Mouse (Mus musculus) G1E-ER4 (cell line): ENCODE data around the gene Eml3. TPM values are rescaled to one million over a fixed set of nuclear protein-coding genes. Genes with fewer than 3 reads are reported as not detected.

Experiments
- GATA1 ChIP-seq: IDR thresholded peaks from one replicate; pipeline ENCODE4 v1.8.0; 2012; ENCODE audit warnings: low read length, inconsistent platforms
- polyA plus RNA-seq: library from polyadenylated mRNA; stranded (reverse); fragments of >175 nt; gene quantifications from 2 replicates; pipeline ENCODE4 v1.2.3, GENCODE M21; 2012

Gene Eml3
- polyA plus RNA-seq, 1 experiment, result 115 TPM

GRCm38 (mm10) chr19:8966590-8967372 lies 37.4 kb downstream of the Eml3 start, which contains the start of gene Eef1g:
Gene Eef1g, plus strand, starts transcription at chr19:8967041.
- no peak for TF ChIP-seq GATA1

GRCm38 (mm10) chr19:8967373-8967743 lies 38.0 kb downstream of the Eml3 start:
- TF ChIP-seq GATA1, result no peak

DNA sequence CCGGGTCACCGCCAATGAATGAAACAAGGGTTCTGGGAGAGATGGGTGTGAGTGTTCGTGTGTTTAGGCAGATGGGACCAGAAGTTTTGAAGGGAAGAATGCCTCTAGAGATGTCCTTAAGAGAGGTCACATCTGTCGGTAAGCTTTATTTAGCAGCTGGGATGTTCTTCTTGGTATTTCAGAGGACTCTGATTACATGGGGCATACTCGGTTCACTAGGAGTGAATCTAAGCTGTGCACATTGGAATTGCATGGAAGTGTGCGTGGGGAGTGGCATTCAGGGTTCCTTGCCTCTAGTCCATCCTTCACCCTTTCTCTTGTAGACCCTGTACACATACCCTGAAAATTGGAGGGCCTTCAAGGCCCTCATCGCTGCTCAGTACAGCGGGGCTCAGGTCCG lies 38.5 kb downstream of the Eml3 start:
- no peak for TF ChIP-seq GATA1

DNA sequence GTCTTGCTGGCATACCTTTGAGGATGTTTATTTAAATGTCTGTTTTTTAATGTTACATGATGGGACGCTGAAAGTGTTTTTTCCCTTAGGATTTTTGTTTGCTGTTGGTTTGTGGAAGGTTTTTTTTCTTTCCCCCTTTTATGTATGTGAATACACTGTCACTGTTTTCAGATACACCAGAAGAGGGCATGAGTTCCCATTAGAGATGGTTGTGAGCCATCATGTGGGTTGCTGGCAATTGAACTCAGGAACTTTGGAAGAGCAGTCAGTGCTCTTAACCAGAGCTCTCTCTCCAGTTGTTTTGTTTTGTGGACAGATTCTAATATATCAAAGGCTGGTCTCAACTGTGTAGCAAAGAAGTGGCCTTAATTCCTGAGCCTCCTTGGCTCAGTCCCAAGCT lies 45.3 kb downstream of the Eml3 start:
- no peak for TF ChIP-seq GATA1

DNA sequence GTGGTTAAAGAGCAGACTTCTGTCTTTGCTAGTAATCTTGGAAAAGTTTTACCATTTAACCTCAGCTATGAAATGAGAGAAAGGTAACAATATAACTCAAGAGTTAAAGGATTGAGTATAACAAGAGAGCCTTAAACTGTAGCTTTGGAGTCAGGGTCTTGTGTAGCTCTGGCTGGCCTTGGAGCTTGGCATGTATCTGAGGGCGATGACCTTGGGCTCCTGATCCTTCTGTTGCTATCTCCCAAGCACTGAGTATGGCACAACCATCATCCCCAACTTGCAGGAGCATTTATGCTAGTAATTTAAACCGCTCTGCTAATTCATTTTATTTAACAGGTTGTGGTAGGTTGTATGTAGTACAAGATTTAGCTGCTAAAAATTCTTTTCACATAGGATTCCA lies 46.1 kb downstream of the Eml3 start:
- no peak for TF ChIP-seq GATA1

DNA sequence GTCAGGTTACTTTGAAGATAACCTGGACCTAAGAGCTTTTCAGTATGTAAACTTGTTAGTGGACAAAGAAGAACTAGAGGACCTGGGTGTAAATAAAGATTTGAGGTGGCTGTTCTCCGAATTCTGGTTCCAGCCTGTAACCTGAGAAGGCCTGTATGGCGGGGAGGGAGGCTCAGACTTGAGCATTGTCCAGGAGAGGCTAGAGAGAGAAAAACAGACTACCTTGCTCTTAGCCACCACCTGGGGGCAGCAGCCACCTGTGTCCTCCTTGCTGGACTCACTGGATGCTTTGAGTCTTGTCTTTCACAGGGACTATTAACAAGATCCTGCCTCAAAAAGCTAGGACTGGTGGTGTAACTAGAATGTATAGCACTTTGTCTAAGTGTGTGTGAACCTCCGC lies 47.2 kb downstream of the Eml3 start:
- no peak for TF ChIP-seq GATA1

- no peak for TF ChIP-seq GATA1
These were observed 51.4 kb downstream of the Eml3 start for GRCm38 (mm10) chr19:8980771-8981170.

DNA sequence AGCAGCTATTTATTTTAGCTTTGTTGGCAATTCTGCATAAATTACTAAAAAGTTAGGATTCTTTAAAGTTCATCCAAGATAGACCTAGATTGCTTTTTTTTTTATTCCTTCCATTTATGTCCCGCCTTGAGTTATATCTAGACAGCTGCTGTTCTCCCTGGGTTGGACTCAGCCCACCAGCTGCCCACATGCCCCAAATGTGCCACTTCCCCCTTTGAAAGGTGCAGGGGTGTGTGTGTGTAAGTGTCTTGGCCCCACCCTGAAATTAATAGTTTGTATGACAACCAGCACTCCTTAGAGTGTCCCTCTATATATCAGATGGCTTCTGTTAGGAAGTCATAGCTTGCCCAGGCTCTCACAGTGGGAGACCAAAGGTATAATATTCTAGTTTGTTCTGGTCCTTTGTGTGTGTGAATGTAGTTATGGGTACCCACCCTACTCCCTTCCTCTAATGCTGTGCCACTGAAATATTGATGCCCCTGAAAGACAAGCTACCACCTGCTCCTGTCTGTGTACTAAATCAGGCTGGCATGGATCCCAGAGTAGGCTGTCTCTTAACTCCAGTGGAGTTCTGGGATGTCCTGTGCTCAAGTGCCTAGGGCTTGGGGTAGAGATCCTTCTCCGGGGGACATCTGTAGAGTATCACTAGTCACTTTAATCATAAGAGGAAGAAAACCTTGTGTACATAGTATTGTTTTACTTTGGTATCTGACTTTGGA lies 52.3 kb downstream of the Eml3 start:
- no peak for TF ChIP-seq GATA1

GRCm38 (mm10) chr19:8982303-8983149 lies 53.2 kb downstream of the Eml3 start:
- no peak for TF ChIP-seq GATA1

DNA sequence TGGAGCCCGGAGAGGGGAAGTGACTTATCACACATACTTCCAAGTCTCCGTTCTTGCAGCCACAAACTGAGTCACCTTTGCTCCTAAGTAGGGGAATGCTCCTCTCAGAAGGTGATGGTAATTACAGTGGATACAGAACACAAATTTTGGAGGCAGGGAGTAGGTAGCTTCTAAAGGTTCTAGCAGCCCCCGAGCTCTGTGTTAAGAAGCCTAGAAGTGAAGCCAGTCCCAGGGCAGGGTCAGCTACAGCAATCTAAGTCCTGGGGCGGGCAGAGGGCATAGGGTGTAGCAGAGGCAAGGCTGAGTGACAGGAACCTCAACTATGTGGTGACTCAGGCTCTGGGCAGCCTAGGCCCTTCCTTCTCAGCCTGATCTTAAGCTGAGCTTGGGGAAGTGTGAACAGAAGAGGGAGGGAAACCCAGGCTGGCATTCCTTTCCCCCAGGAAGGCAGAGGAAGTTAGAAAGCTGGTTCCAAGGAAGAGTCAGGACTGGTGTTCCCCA lies 53.8 kb downstream of the Eml3 start:
- no peak for TF ChIP-seq GATA1

DNA sequence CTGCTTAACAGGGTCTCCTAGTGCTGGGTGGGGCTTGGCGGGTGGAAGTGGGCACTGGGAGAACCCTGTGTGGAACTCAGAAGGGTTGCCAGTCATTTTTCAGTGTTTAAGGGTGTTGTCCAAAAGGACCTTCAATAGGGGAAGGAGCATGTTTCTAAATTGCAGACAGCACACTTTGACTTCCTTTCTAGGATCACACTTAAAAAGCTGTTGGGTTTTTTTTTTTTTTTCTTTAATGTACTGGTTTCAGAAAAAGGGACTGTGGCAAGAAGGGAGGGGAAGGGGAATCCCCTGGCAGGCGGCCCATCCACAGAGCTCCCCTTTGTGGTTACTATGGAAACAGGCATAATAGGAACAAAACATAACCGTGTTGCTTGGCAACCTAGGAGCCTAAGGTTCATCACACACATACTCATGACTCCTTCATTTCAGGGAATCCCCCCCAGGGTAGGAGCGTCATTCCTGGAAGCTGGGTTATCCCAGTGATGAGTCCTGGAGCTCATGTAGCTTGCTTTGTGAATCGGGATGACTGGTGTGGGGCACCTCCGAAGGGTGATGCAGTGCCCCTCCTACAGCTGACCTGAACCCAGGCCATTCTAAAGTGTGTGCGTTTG lies 55.0 kb downstream of the Eml3 start:
- no peak for TF ChIP-seq GATA1

DNA sequence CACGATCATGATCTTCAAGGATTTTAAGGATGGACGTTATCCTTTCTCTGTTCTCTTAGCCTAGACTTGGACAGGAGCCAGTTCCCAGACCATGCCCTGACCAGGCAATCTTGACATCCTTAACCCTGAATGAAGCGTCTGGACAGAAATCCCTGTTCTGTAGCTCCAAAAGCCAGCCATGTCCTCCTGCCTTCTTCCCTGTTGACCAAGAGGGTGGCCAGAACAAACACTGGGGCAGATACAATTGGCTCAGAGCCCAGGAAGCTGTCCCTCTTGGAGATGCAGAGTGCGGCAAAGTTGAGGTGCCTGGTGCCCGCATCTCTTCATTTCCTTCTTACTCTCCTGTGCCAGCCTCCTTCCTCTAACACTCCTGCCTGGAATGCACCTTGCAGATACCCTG lies 56.5 kb downstream of the Eml3 start:
- no peak for TF ChIP-seq GATA1

DNA sequence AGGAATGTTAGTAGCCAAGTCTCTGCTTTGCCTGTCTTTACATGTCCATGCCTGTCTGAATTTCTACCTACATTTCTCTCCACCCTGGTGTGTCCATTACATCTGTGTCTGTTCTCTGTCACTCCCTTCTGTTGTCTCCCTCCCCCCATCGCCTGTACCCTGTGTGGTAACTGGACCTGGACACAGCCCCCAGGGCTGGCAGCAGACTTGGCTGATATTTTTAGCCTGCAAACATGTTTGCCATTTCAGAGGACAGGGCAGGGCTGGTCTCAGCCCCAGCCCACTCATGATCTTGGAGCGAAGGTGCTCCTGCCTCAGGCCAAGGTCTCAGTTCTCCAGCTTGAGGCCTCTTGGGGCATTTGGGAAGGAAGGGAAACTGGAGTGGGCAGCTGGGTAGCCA lies 58.5 kb downstream of the Eml3 start:
- no peak for TF ChIP-seq GATA1

- TF ChIP-seq GATA1, result no peak
These were observed 59.2 kb downstream of the Eml3 start for GRCm38 (mm10) chr19:8988346-8989065.

DNA sequence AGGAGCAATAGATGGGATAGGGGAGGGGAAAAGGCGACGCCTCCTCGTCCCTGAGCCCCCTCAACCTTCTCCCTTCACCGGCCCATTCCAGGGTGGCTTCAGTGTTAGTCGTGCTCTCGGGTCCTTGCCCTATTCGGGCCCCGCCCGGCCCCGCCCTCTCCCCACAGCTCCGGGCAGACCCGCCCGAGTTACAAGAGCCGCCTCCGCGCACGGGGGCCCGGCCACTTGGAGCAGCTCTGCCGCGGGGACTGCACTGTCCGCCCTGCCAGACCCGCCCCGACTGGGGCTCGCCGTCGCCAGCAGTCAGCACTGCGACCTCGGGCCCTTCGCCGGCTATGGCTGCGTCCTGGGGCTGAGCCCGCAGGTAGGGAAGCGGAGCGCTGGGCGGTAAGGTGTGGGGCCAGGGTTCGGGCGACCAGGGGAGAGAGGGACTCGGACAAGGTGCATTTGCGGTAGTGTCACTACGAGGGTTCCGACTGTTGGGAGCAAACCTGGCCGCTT lies 59.8 kb downstream of the Eml3 start, which contains the start of gene Ahnak:
Ahnak (plus strand) TSS at position 219 of the 501 bp plus-strand sequence.
- TF ChIP-seq GATA1, result no peak
